Mouse (Mus musculus) CH12.LX (cell line): ENCODE results near the gene Gm4969.

ENCODE experiments used
- BHLHE40 ChIP-seq: IDR thresholded peaks from 2 replicates; pipeline ENCODE4 v1.6.1; 2011; ENCODE audit warnings: mild to moderate bottlenecking, low read depth, low read length, improper control_type of control experiment
- MYC ChIP-seq: IDR thresholded peaks from 2 replicates; pipeline ENCODE4 v1.6.1; 2011; ENCODE audit warnings: low read depth, mild to moderate bottlenecking, improper control_type of control experiment, low read length
- SIN3A ChIP-seq: IDR thresholded peaks from 2 replicates; pipeline ENCODE4 v1.6.1; 2012; ENCODE audit warnings: low read length, improper control_type of control experiment, inconsistent platforms
- ZNF384 ChIP-seq: IDR thresholded peaks from 2 replicates; pipeline ENCODE4 v1.6.1; 2012; ENCODE audit warnings: low read depth, low read length, improper control_type of control experiment, inconsistent platforms

DNA sequence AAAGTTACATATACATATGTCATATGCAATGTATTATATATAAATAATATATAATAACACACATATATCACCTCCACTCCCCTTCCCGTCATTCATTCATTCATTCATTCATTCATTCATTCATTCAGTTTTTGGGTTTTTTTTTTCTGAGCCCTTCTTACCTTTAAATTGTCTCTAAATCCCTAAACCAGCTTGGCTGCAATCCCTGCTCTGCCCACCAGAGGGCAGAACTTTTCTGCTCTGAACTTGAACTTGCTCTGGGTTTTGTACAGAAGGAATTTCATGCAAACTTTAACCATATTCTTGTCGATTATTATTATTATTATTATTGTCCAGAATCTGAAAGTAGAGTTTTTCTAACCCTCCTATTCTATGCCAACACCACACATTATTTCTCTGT, 49.5 kb downstream of the Gm4969 start:
- TF ChIP-seq ZNF384 (peak; percentile 67), SIN3A (0 out of 2 replicates have a peak, but pooled peaks have one; percentile 36), MYC (no peak), BHLHE40 (no peak)
